Mouse (Mus musculus): ENCODE results near the gene Ppp5c. TPM values are rescaled to one million over a fixed set of nuclear protein-coding genes. Genes with fewer than 3 reads are reported as not detected.

Ppp5c gene
- polyA plus RNA-seq, 1 experiment from 2014 or later: 103 TPM

- H3K27ac ChIP-seq (replicated peaks): peak overlapping the region; percentile 33
- no peaks in the 10 kb centered on the region for H3K9me3 ChIP-seq
- H3K27me3 ChIP-seq: no peaks in the 10 kb centered on the region
- H3K4me1 ChIP-seq: peaks cover 55% of the 10 kb centered on the region
- H3K9ac ChIP-seq (replicated peaks): no peak overlapping the region
- H3K4me3 ChIP-seq: no peak overlapping the region
- no peak overlapping the region for H3K4me2 ChIP-seq (replicated peaks)
- WGBS: 32% methylated on average over 15 of the region's 15 CpGs
- ATAC-seq (replicated peaks): no peak
- H3K36me3 ChIP-seq: no peaks in the 10 kb centered on the region
These were observed 37.5 kb downstream of the Ppp5c start for GRCm38 (mm10) chr7:16990006-16990744.

- no peaks in the 10 kb centered on the region for H3K9me3 ChIP-seq
- no peak overlapping the region for H3K9ac ChIP-seq (replicated peaks)
- WGBS: 19% methylated on average over 3 of the region's 3 CpGs
- H3K36me3 ChIP-seq: no peaks in the 10 kb centered on the region
- ATAC-seq (replicated peaks): no peak
- H3K27me3 ChIP-seq: no peaks in the 10 kb centered on the region
- H3K27ac ChIP-seq (replicated peaks): peak overlapping the region; percentile 69
- peaks cover 49% of the 10 kb centered on the region for H3K4me1 ChIP-seq
- no peak overlapping the region for H3K4me3 ChIP-seq
- H3K4me2 ChIP-seq (replicated peaks): no peak overlapping the region
These were observed 39.3 kb downstream of the Ppp5c start for GRCm38 (mm10) chr7:16988405-16988804.

GRCm38 (mm10) chr7:16987541-16988149 lies 40.1 kb downstream of the Ppp5c start:
- Histone ChIP-seq H3K9ac (replicated peaks) (no peak overlapping the region), H3K36me3 (no peaks in the 10 kb centered on the region), H3K4me1 (peaks cover 55% of the 10 kb centered on the region), H3K27me3 (no peaks in the 10 kb centered on the region), H3K4me3 (no peak overlapping the region), H3K9me3 (no peaks in the 10 kb centered on the region), H3K4me2 (replicated peaks) (no peak overlapping the region), H3K27ac (replicated peaks) (peak overlapping the region; percentile 69)
- ATAC-seq (replicated peaks): no peak
- WGBS: 25% methylated on average over 7 of the region's 7 CpGs

- H3K4me1 ChIP-seq: peaks cover 52% of the 10 kb centered on the region
- peak within 1 kb of the TSS; percentile 76 for H3K4me2 ChIP-seq (replicated peaks)
- no peaks in the 10 kb centered on the region for H3K36me3 ChIP-seq
- H3K9me3 ChIP-seq: no peaks in the 10 kb centered on the region
- peak within 1 kb of the TSS; percentile 50 for H3K9ac ChIP-seq (replicated peaks)
- peak; percentile 80 for ATAC-seq (replicated peaks)
- WGBS: 18% methylated on average over 26 of the region's 26 CpGs
- H3K27ac ChIP-seq (replicated peaks): peak within 1 kb of the TSS; percentile 73
- H3K4me3 ChIP-seq: peak within 1 kb of the TSS; percentile 50
- no peaks in the 10 kb centered on the region for H3K27me3 ChIP-seq
These were observed 44.7 kb downstream of the Ppp5c start, which contains the start of gene Gm42372 for GRCm38 (mm10) chr7:16982859-16983568. Gene Gm42372, plus strand, starts transcription at chr7:16983086.

- Histone ChIP-seq H3K27me3 (no peaks in the 10 kb centered on the region), H3K4me2 (replicated peaks) (peak overlapping the region; percentile 35), H3K9ac (replicated peaks) (0 out of 2 replicates have a peak overlapping the region, but pooled peaks have one; percentile 29), H3K4me3 (peak overlapping the region; percentile 21; the same call in 1 of the 2 replicates), H3K4me1 (peaks cover 43% of the 10 kb centered on the region), H3K36me3 (no peaks in the 10 kb centered on the region), H3K27ac (replicated peaks) (peak overlapping the region; percentile 66), H3K9me3 (no peaks in the 10 kb centered on the region)
- WGBS: 7% methylated on average over 12 of the region's 12 CpGs
- no peak for ATAC-seq (replicated peaks)
These were observed 47.4 kb downstream of the Ppp5c start for GRCm38 (mm10) chr7:16980348-16980747.

- no peak for ATAC-seq (replicated peaks)
- H3K9ac ChIP-seq (replicated peaks): no peak overlapping the region
- H3K27ac ChIP-seq (replicated peaks): no peak overlapping the region
- no peaks in the 10 kb centered on the region for H3K36me3 ChIP-seq
- H3K4me1 ChIP-seq: peaks cover 31% of the 10 kb centered on the region
- H3K9me3 ChIP-seq: no peaks in the 10 kb centered on the region
- H3K27me3 ChIP-seq: no peaks in the 10 kb centered on the region
- WGBS: 91% methylated on average over 3 of the region's 3 CpGs
- H3K4me2 ChIP-seq (replicated peaks): no peak overlapping the region
- H3K4me3 ChIP-seq: no peak overlapping the region
These were observed 49.1 kb downstream of the Ppp5c start for GRCm38 (mm10) chr7:16978593-16978992.

- Histone ChIP-seq H3K9me3 (no peaks in the 10 kb centered on the region), H3K4me3 (no peak overlapping the region), H3K9ac (replicated peaks) (no peak overlapping the region), H3K36me3 (no peaks in the 10 kb centered on the region), H3K27ac (replicated peaks) (no peak overlapping the region), H3K4me2 (replicated peaks) (no peak overlapping the region), H3K4me1 (peaks cover 26% of the 10 kb centered on the region), H3K27me3 (no peaks in the 10 kb centered on the region)
- 75% methylated on average over 5 of the region's 6 CpGs for WGBS
- ATAC-seq (replicated peaks): no peak
These were observed 49.6 kb downstream of the Ppp5c start for GRCm38 (mm10) chr7:16978173-16978572.

GRCm38 (mm10) chr7:16976298-16976697 lies 51.4 kb downstream of the Ppp5c start:
- no peaks in the 10 kb centered on the region for H3K9me3 ChIP-seq
- no peak for ATAC-seq (replicated peaks)
- H3K4me1 ChIP-seq: peaks cover 12% of the 10 kb centered on the region
- no peaks in the 10 kb centered on the region for H3K27me3 ChIP-seq
- no peaks in the 10 kb centered on the region for H3K36me3 ChIP-seq
- no peak overlapping the region for H3K9ac ChIP-seq (replicated peaks)
- H3K4me2 ChIP-seq (replicated peaks): no peak overlapping the region
- WGBS: 63% methylated on average over 8 of the region's 8 CpGs
- no peak overlapping the region for H3K27ac ChIP-seq (replicated peaks)
- H3K4me3 ChIP-seq: no peak overlapping the region

GRCm38 (mm10) chr7:16974018-16974417 lies 53.7 kb downstream of the Ppp5c start:
- WGBS: 76% methylated on average over 6 of the region's 6 CpGs
- H3K9ac ChIP-seq (replicated peaks): no peak overlapping the region
- no peak for ATAC-seq (replicated peaks)

GRCm38 (mm10) chr7:16971160-16971559 lies 56.6 kb downstream of the Ppp5c start:
- WGBS: 96% methylated on average over 3 of the region's 3 CpGs
- Histone ChIP-seq H3K9ac (replicated peaks) (no peak overlapping the region), H3K27me3 (no peaks in the 10 kb centered on the region), H3K27ac (replicated peaks) (no peak overlapping the region), H3K36me3 (no peaks in the 10 kb centered on the region), H3K4me2 (replicated peaks) (no peak overlapping the region), H3K9me3 (no peaks in the 10 kb centered on the region), H3K4me1 (no peaks in the 10 kb centered on the region), H3K4me3 (no peak overlapping the region)
- no peak for ATAC-seq (replicated peaks)

More at GRCm38 (mm10) chr7:16974018-16974417, 53.7 kb downstream of the Ppp5c start:
- Histone ChIP-seq H3K4me2 (replicated peaks) (no peak overlapping the region), H3K36me3 (no peaks in the 10 kb centered on the region), H3K27ac (replicated peaks) (no peak overlapping the region), H3K4me1 (no peaks in the 10 kb centered on the region), H3K9me3 (no peaks in the 10 kb centered on the region), H3K27me3 (no peaks in the 10 kb centered on the region), H3K4me3 (no peak overlapping the region)

- WGBS: 87% methylated on average over 6 of the region's 6 CpGs
- Histone ChIP-seq H3K4me1 (no peaks in the 10 kb centered on the region), H3K36me3 (no peaks in the 10 kb centered on the region), H3K27me3 (no peaks in the 10 kb centered on the region), H3K9me3 (no peaks in the 10 kb centered on the region), H3K27ac (replicated peaks) (no peak overlapping the region), H3K9ac (replicated peaks) (no peak overlapping the region), H3K4me2 (replicated peaks) (no peak overlapping the region), H3K4me3 (no peak overlapping the region)
- no peak for ATAC-seq (replicated peaks)
These were observed 59.3 kb downstream of the Ppp5c start for GRCm38 (mm10) chr7:16968414-16968813.

GRCm38 (mm10) chr7:16961678-16962077 lies 66.0 kb downstream of the Ppp5c start:
- Histone ChIP-seq H3K27ac (replicated peaks) (no peak overlapping the region), H3K4me2 (replicated peaks) (no peak overlapping the region), H3K36me3 (no peaks in the 10 kb centered on the region), H3K4me3 (no peak overlapping the region), H3K27me3 (no peaks in the 10 kb centered on the region), H3K9ac (replicated peaks) (no peak overlapping the region), H3K9me3 (no peaks in the 10 kb centered on the region), H3K4me1 (peaks cover 51% of the 10 kb centered on the region)
- 79% methylated on average over 5 of the region's 5 CpGs for WGBS
- ATAC-seq (replicated peaks): no peak
